Mouse (Mus musculus) brown adipose tissue, adult 24 weeks (tissue): ENCODE results near the gene Pik3cd. TPM values are rescaled to one million over a fixed set of nuclear protein-coding genes. Genes with fewer than 3 reads are reported as not detected.

Experiments
- H3K27ac ChIP-seq: fragments of 200-500 bp; replicated peaks from 2 replicates; pipeline ENCODE4 v1.5.1; 2012; ENCODE audit warnings: low read depth, mild to moderate bottlenecking, low read length
- H3K4me1 ChIP-seq: fragments of 200-500 bp; 2 replicates; pipeline ENCODE4 v1.6.1; 2012; ENCODE audit warnings: low read length, mixed read lengths; ENCODE audit not compliant: control insufficient read depth, insufficient read depth, insufficient read length
- H3K4me3 ChIP-seq: fragments of 200-500 bp; 2 replicates; pipeline ENCODE4 v1.5.1; 2012; ENCODE audit warnings: low read depth, mild to moderate bottlenecking, low read length, moderate library complexity; ENCODE audit not compliant: insufficient read depth
- polyA plus RNA-seq: library from polyadenylated mRNA; stranded (reverse); fragments of >200 nt; gene quantifications from 2 replicates; pipeline ENCODE4 v1.2.4, GENCODE M21; 2012; ENCODE audit not compliant: missing spikeins, insufficient read depth, insufficient read length

The Pik3cd gene
- polyA plus RNA-seq, 1 experiment: 1.6 TPM

DNA sequence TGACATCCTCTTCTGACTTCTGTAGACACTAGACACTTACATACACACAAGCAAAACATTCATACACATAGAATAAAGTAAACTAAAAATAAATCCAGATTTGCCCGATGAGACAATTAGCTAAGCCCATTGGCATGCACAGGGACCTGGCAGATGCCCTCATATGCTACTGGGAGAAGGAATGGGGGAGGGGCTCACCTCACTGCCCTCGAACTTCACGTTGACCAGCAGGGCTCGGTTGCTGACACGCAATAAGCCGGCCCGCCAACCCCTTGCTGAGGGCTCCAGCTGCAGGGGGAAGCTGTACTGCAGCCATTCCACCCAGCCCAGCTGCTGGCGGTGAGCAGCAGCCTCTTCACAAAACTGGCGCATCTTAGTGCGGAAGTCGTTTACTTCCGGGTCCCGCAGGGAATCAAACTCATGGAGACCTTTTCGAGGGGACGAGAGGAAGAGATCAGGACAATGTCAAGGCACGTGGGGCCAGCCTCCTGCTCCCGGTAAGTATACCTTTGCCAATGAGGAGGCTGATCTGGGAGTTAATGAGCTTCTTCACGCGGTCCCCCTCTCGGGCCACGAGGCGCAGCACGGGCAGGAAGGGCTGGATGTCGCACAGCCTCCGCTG, 42.8 kb downstream of the Pik3cd start:
- no peak overlapping the region for H3K4me3 ChIP-seq
- H3K27ac ChIP-seq: no peak overlapping the region
- no peaks in the 10 kb centered on the region for H3K4me1 ChIP-seq

DNA sequence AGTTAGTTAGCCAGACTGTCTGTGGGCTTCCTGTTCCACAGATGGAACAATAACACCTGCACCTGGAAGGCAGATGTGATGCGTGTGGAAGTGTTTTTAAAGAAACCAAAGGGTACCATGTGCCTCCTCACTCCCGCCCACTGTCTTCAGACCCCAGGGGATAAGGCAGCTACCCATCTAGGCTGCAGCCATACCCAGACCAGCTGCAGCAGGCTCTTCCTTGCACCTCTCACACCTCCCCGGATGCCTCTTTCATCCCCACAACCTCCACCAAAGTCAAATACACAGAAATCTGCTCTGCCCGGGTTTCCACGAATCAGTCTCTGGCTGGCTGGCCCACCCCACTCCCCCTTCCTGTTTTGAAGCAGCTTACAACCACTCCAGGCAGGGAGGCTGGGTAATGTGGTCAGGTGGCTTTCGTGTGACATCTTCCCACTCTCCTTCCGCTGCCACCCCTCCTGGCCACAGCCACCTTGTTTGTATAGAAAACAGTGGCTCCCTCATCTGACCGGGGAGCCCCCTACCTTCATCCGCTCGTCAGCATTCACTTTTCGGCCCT, 44.4 kb downstream of the Pik3cd start:
- Histone ChIP-seq H3K4me1 (no peaks in the 10 kb centered on the region), H3K4me3 (no peak overlapping the region), H3K27ac (no peak overlapping the region)

DNA sequence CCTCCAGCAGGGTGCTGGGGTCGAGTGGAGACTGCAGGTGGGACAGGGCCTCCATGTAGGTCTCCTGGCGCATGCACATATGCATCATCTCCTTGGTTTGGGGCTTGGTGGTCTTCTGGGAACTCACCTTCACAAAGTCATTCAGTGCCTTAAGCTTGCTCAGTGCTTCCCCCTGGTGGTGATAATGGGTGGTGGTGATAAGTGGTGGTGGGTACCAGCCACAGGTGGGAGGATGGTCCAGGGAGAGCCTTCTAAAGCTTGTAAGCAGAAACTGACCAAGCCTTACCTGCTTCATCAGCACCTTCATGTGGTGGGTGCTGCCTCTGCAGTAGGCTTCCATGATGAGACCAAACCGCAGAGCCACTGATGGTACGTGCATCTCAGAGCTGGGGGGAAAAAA, 48.1 kb downstream of the Pik3cd start:
- H3K4me3 ChIP-seq: no peak overlapping the region
- H3K27ac ChIP-seq: no peak overlapping the region
- H3K4me1 ChIP-seq: no peaks in the 10 kb centered on the region

DNA sequence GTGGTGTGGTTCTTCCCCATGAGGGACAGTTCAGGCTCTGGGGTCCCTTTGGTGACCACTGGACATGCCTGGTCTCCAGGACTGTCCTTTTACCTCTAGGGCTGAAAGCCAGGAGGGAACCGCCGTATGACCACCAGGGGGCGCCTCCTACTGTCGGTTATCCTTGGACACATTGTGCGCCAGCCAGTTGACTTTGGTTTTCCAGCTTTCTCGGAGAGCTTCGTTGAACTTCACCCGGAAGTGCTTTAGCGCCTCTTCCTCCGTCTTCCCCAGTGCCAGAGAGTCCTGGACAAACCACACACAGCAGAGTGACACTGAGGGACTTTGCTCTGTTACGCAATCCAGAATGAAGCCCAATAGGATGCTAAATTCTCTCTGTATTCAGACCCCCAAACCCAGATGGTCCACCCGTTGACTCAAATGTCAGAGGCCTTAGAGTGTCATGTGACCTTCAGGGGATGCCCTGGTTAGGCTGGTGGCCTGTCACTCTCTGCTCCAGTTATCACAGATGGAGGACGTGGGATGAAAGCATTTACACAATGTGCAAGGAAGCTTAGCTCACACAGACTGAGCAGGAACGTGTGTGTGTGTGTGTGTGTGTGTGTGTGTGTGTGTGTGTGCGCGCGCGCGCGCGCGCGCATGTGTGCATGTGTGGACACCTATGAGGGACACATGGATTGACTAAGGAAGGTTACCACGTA, 51.7 kb downstream of the Pik3cd start:
- no peak overlapping the region for H3K27ac ChIP-seq
- H3K4me1 ChIP-seq: no peaks in the 10 kb centered on the region
- no peak overlapping the region for H3K4me3 ChIP-seq

DNA sequence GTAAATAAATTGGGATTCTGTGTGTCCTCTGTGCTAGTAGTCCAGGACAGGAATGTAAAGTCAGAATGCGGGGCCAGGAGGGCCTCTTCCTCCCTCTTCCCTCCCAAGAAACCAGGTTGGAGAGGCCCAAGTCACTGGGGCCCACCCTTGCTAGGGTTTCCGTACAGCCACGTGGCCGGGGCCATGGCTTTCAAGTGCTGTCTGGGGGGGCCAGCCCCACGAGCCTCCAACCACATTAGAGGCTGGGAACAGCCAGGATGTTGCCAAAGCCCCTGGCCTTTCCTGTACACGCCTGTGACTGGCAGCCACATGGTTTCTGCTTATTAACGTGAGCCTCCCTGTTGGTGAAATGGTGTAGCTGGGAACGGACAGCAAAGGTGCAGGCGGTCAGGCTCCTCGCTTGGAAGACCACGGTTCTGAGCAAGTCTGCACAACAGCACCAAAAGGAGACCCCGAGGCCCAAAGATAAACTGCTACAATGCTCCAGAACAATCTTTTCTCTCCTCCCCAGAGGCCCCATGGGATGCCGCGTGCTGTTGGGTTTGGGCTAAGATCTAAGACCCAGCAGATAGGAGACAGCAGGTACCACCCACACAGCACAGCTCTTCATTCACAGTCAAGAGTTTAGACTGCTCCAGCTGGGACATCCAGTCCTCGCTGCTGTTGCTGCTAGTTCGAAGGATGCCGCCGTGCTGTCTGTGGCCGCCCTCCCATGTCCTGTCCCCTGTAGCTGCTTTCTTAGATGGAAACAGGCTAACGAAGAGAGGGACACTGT, 54.2 kb downstream of the Pik3cd start:
- Histone ChIP-seq H3K4me3 (no peak overlapping the region), H3K4me1 (no peaks in the 10 kb centered on the region), H3K27ac (no peak overlapping the region)

DNA sequence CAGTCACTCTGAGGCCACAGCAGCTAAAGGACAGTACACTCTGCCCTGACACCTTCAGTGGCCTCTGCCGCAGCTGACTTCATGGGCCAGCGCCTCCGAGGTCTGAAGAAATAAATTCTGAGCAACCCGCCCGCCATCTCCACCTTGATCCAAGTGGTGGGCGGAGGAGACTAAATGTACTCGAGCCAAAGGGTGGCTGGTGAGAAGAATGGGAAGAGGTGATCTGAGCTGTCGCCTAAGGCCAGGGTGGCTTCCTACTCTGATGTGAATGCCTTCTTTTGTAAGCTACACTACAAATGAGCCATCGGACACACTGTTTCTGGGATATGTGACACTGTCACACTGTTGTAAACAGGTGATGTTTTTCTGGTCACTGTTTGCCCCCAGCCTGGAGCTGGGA, 56.6 kb downstream of the Pik3cd start:
- Histone ChIP-seq H3K4me3 (no peak overlapping the region), H3K4me1 (no peaks in the 10 kb centered on the region), H3K27ac (no peak overlapping the region)

DNA sequence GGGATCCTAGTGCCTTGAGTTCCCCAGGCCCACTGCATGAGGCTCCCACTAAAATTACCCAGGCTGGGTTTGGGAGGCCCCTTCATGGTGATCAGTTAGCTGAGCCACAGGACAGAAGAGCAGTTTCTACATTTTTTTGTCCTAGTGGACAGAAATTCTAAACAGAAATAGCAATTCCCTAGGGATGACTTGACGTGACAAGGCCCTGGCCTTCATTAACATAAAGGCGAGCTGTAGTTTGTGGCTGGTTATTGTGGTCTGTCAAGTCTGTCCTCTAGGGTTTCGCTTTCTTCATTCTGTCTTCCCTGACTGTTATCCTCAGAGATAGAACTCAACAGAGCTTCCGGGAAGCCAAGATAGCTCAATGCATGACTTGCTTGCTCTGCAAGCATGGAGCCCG, 60.4 kb downstream of the Pik3cd start:
- H3K4me3 ChIP-seq: no peak overlapping the region
- no peak overlapping the region for H3K27ac ChIP-seq
- H3K4me1 ChIP-seq: no peaks in the 10 kb centered on the region

DNA sequence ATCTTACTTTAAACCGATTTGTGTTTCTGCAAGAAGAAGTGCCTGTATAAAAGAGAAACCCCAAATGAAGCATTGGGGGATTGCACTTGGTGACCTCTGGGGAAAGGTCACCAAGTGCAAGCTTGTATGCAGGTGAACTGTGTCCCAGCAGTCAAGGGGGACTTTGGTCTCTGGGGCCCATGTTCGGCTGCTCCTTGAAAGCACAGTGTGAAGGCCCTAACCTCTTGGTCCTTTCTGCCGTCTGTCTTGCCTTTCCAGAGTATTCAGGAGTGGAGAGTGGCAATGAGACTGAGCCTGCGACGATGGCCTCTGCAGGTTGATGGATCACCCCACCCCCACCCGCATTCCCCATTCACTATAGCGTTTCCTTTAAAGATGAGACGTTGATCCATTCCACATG, 61.0 kb downstream of the Pik3cd start:
- Histone ChIP-seq H3K27ac (no peak overlapping the region), H3K4me3 (no peak overlapping the region), H3K4me1 (no peaks in the 10 kb centered on the region)

DNA sequence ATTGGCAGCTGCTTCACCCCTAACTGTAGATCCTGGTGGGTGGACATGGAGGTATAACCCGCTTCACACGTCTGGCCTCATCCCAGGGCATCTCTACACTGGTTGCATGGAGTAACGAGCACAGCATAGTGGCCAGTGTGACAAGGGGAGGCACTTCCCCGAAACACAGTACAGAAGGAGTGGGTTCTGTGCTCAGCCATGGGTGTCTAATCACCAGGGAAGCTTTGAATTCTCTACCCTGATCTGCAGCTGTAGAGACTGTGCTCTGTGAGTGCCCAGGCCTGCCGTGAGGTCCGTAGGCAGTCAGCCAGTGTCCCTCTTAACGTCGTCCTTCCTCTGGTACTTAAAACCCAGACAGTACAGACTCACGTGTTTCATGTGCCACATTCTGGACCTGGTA, 61.5 kb downstream of the Pik3cd start:
- Histone ChIP-seq H3K4me3 (no peak overlapping the region), H3K4me1 (no peaks in the 10 kb centered on the region), H3K27ac (no peak overlapping the region)

DNA sequence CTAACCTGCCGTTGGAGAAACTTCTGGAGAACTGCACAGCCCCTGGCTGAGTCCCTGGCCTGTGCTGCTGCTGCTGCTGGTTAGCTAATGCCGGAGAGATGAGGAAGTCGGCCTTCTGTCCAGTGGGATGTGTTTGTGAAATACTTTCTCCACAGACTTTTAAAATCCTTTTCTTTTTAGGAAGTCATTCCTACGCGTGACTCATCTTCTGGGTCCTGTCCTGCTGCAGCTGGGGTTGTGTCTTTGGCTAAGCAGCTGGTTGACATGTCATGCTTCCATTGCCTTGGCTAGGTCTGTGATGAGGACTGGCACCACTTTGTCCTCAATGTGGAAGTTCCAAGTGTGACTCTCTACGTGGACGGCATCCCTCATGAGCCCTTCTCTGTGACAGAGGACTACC, 64.4 kb downstream of the Pik3cd start:
- Histone ChIP-seq H3K4me3 (no peak overlapping the region), H3K4me1 (no peaks in the 10 kb centered on the region), H3K27ac (no peak overlapping the region)

DNA sequence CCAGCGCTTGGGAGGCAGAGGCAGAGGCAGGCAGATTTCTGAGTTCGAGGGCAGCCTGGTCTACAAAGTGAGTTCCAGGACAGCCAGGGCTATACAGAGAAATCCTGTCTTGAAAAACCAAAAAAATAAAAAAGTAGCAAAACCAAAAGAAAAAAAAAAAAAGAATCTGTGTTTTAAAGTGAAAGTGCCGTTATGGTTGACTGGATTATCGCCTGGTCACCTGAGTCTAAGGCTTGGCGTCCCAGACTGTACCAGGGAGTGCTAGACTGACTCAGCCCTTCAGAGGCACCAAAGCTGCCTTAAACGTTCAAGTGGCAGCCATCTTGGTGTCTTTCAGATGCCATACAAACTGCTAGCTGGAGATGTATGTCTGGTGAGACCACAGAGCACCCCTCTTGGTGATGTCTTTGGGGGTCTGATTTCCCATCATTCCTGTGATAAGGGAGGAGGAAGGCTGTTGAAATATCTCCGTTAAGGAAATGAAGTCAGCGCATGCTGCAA, 66.4 kb downstream of the Pik3cd start:
- H3K4me1 ChIP-seq: no peaks in the 10 kb centered on the region
- H3K4me3 ChIP-seq: no peak overlapping the region
- no peak overlapping the region for H3K27ac ChIP-seq

DNA sequence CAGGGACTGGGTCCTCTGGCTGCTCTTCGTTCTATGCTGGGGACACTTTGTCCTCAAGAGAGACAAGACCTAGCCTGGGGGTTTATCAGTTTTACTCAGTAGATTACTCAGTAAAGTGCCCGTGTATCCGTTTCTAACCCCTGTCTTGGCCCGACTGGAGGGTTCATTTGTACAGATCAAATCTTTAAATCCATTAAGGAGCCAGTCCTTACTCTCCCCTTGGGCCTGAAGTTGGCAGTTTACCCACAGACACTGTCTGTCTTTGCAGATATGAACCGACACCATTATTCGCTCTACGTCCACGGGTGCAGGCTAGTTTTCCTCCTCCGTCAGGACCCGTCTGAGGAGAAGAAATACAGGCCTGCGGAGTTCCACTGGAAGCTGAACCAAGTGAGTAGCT, 67.4 kb downstream of the Pik3cd start:
- no peak overlapping the region for H3K27ac ChIP-seq
- H3K4me1 ChIP-seq: no peaks in the 10 kb centered on the region
- H3K4me3 ChIP-seq: no peak overlapping the region

DNA sequence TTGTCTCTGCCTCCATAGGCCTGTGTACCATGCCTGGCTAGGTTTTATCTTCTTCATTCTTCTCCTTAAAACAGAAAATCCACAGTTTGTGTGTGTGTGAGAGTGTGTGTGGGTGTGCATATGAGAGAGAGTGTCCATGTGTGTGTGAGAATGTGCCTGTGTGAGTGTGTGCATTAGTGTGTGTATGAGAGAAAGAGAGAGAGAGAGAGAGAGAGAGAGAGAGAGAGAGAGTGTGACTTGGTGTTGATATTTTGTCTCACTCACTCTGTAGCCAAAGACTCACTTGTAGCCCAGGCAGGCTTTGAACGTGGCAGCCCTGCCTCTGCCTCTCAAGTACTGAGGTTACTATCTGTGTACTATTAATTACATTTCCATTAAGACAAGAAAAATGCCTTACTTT, 68.2 kb downstream of the Pik3cd start:
- Histone ChIP-seq H3K4me3 (no peak overlapping the region), H3K4me1 (no peaks in the 10 kb centered on the region), H3K27ac (no peak overlapping the region)

DNA sequence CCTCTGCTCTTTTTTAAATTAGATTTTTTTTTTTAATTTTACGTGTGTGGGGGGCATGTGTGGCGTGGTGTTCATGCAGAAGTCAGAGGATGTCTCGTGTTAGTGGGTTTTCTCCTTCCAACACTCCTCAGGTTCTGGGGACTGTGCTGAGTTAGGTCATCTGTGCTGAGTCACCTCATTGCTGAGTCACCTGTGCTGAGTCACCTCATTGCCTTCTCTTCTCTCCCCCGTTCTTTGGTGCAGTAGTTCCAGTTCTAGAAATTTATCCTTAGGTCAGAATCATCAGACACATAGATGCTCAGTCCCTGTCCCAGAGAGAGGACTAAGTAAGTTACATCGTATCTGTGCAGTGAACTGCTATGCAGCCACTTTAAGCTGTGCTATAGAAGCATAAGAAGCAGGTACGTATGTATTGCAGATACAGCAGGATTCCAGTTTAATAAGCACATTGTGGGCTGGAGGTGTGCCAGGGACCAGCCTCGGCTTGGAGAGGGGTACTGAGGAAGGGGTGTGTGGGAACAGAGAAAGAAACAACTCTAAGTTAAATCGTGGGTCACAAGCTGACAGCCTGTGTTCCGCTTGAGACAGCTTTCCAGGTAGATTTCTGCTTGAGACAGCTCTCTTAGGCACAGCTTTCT, 69.6 kb downstream of the Pik3cd start:
- no peak overlapping the region for H3K4me3 ChIP-seq

DNA sequence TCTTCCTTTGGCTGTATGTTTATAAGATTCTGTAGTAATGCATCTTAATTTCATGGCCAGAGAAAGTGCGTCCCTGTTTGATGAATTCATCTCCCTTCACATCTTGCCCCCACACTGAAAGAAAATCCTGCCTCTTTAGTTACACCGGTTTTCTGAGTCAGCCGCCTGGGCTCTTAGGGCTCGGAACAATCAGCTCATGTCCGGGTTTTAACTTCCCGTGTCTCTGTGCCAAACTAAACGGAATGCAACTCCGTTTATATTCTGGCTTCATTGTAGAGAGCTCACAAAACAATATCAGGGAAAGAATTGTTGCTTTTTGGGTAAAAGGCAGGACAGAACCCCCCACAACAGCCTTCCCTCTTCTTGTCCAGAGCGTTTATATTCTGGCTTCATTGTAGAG, 73.6 kb downstream of the Pik3cd start:
- H3K4me1 ChIP-seq: no peaks in the 10 kb centered on the region
- H3K4me3 ChIP-seq: no peak overlapping the region
- no peak overlapping the region for H3K27ac ChIP-seq

More for the DNA sequence above, 69.6 kb downstream of the Pik3cd start:
- Histone ChIP-seq H3K4me1 (no peaks in the 10 kb centered on the region), H3K27ac (no peak overlapping the region)
